Mouse (Mus musculus): ENCODE results near the gene Zfp280d. TPM values are rescaled to one million over a fixed set of nuclear protein-coding genes. Genes with fewer than 3 reads are reported as not detected.

Zfp280d gene
- polyA plus RNA-seq, 1 experiment from 2014 or later: 49.9 TPM

GRCm38 (mm10) chr9:72405882-72406638, 131.4 kb downstream of the Zfp280d start:
- Histone ChIP-seq H3K4me2 (no peak overlapping the region), H3K9ac (no peak overlapping the region), H3K4me3 (no peak overlapping the region), H3K4me1 (replicated peaks) (peaks cover 22% of the 10 kb centered on the region), H3K27me3 (0 out of 2 replicates have a peak, but pooled peaks cover 4% of the 10 kb centered on the region), H3K9me3 (no peaks in the 10 kb centered on the region), H3K27ac (no peak overlapping the region), H3K36me3 (no peaks in the 10 kb centered on the region)
- WGBS: 92% methylated on average over 9 of the region's 9 CpGs
- ATAC-seq (ENCODE audit: low FRiP score): no peak

DNA sequence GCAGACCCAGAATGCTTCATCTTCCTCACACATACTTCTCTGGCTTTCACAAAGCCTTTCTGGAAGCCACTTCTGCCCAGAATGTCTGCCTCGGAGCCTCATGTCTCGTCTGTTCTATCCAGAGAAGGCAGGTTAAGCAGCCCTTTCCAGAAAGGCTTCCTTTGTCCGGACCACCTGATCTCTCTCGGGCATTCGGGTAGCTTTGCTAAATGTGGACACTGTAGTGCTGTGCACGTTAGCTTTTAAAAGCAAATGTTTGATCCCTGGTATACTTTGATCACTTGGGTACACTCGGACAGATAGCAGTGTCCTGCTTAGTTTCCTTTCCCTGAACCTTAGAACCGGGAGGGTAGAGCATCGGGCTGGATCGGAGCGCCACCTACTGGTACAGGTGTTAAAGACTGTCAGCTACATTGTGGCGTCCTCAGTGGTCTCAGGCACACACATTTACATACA, 133.5 kb downstream of the Zfp280d start:
- Histone ChIP-seq H3K36me3 (no peaks in the 10 kb centered on the region), H3K27me3 (0 out of 2 replicates have a peak, but pooled peaks cover 4% of the 10 kb centered on the region), H3K27ac (peak overlapping the region; percentile 55), H3K4me3 (peak overlapping the region; percentile 19), H3K4me2 (peak overlapping the region; percentile 49), H3K9ac (peak overlapping the region; percentile 39; the same call in 1 of the 2 replicates), H3K9me3 (no peaks in the 10 kb centered on the region), H3K4me1 (replicated peaks) (peaks cover 22% of the 10 kb centered on the region)
- ATAC-seq (ENCODE audit: low FRiP score): peak; percentile 82
- WGBS: 13% methylated on average over 12 of the region's 12 CpGs

GRCm38 (mm10) chr9:72409381-72410225, 134.9 kb downstream of the Zfp280d start:
- peak; percentile 53 for ATAC-seq (ENCODE audit: low FRiP score)
- Histone ChIP-seq H3K4me1 (replicated peaks) (peaks cover 13% of the 10 kb centered on the region), H3K36me3 (no peaks in the 10 kb centered on the region), H3K4me3 (no peak overlapping the region), H3K9me3 (no peaks in the 10 kb centered on the region), H3K4me2 (0 out of 2 replicates have a peak overlapping the region, but pooled peaks have one; percentile 10), H3K27ac (peak overlapping the region; percentile 48), H3K9ac (no peak overlapping the region), H3K27me3 (0 out of 2 replicates have a peak, but pooled peaks cover 4% of the 10 kb centered on the region)
- 39% methylated on average over 15 of the region's 15 CpGs for WGBS

DNA sequence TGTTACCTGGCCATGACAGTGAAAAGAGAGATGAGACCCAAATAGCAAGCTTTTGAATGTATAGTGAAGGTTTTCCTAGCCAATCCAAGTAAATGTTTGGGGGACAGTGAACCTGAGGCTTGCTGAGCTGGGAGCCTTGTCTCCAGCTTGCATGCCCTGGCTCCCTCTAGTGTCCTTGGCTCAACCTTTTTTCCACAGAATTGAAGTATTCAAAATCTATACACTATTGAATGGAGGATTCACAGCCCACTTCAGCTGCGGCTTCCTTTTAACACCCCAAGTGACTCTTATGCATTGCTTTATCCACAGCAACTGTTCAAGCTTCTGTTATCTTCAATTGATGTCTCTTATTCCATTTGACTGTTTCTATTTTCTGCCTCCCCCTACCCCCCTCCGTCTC, 137.1 kb downstream of the Zfp280d start:
- 89% methylated on average over 2 of the region's 2 CpGs for WGBS
- no peak for ATAC-seq (ENCODE audit: low FRiP score)
- H3K27ac ChIP-seq: no peak overlapping the region
- peaks cover 13% of the 10 kb centered on the region for H3K4me1 ChIP-seq (replicated peaks)
- no peaks in the 10 kb centered on the region for H3K36me3 ChIP-seq
- H3K9ac ChIP-seq: no peak overlapping the region
- no peaks in the 10 kb centered on the region for H3K9me3 ChIP-seq
- H3K4me3 ChIP-seq: no peak overlapping the region
- H3K27me3 ChIP-seq: 0 out of 2 replicates have a peak, but pooled peaks cover 1% of the 10 kb centered on the region
- H3K4me2 ChIP-seq: no peak overlapping the region

Other genes with a start within 250 kb of the Zfp280d start
- 123 and 141 TPM in 2 replicates for gene Tcf12, start 163.0 kb upstream of the Zfp280d start, polyA plus RNA-seq (2015; fragmentation: Nextera tagmentation; extraction: Ambion mirVana)
- 10.3 and 12.1 TPM in 2 replicates for gene Mns1, start 163.2 kb downstream of the Zfp280d start, polyA plus RNA-seq (2015; fragmentation: Nextera tagmentation; extraction: Ambion mirVana)
- 38.9 and 43.2 TPM in 2 replicates for gene Tex9, start 217.4 kb downstream of the Zfp280d start, polyA plus RNA-seq (2015; fragmentation: Nextera tagmentation; extraction: Ambion mirVana)

Measured in hindbrain, embryonic 13.5 days (tissue).